Mouse (Mus musculus) adrenal gland, postnatal 10 days (tissue): Measurements from ENCODE around the gene Psd4. TPM values are rescaled to one million over a fixed set of nuclear protein-coding genes. Genes with fewer than 3 reads are reported as not detected.

Source experiments
- DNase-seq: peaks from one replicate; pipeline ENCODE4 v3.0.0; 2021; ENCODE audit warnings: mixed read lengths
- long read RNA-seq, 2 experiments: library from polyadenylated mRNA; stranded (forward); transcript quantifications; one replicate each; pipeline ENCODE4 v2.0.0; 2021
- total RNA-seq, 2 experiments: library from RNA; stranded (reverse); gene quantifications; 2 replicates each; pipeline ENCODE4 v1.2.3; 2021

Psd4 gene
- 1 to 10 TPM; 4.2 to 6.7 TPM for total RNA-seq
- long read RNA-seq, experiment 1, partial matches to known transcripts, result 0 of 4 reads
- long read RNA-seq, experiment 1, other reads (novel, unspliced or antisense), result 3 of 4 reads
- long read RNA-seq, experiment 2, result 0 reads

- peak; percentile 83 for DNase-seq
These were observed at the start of gene Psd4 for GRCm38 (mm10) chr2:24367030-24367894. Gene Psd4, plus strand, starts transcription at chr2:24367580.

GRCm38 (mm10) chr2:24317919-24318598 is 49.3 kb upstream of the Psd4 start:
- DNase-seq, result no peak

DNA sequence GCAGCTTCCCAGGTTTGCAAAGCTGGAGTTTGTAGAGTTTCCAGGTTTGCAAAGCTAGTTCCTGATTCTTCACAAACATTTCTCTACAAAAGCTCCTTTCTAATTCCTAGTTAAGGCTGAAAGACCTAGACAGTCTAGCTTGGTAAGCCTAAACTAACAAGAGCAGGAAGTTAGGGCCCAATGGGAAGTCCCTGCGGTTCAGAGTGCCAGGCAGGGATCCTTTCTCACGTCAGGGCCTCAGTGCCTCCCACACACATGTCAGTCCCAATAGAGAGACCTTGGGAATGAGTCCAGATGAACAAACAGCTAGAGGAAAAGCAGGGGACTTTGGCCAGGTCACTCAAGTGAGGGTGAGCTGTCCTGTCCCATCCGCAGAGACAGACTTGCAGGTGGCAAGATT is 32.0 kb upstream of the Psd4 start:
- peak; percentile 48 for DNase-seq

- no peak for DNase-seq
These were observed 30.8 kb upstream of the Psd4 start, which contains the start of gene Il1rn for GRCm38 (mm10) chr2:24336545-24336944. Gene Il1rn, plus strand, starts transcription at chr2:24336853.

DNA sequence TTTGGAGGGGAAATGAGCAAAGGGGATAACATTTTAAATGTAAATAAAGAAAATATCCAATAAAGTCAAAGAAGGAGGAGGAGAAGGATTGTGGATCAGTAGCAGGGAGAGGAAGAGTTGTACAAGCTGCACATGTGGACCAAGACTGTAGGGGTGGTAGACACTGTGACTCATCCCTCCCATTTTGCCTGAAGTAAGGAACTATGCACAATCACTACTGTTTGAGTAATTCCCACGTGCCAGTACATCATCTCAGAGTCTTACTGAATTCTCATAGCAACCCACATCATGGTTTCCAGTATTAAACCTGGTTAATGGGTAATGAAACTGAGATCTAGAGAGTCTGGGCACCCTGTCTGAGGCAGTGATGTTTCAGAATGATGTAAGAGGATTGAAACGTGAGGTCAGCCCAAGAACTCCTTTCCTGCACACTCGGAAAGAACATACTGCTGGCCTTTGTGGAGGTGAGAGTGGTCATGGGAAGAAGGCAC is 25.9 kb upstream of the Psd4 start:
- no peak for DNase-seq

GRCm38 (mm10) chr2:24344619-24345018 is 22.8 kb upstream of the Psd4 start:
- DNase-seq, result peak; percentile 17

GRCm38 (mm10) chr2:24345056-24345455 is 22.3 kb upstream of the Psd4 start:
- DNase-seq, result peak; percentile 8

- no peak for DNase-seq
These were observed 19.5 kb upstream of the Psd4 start for GRCm38 (mm10) chr2:24347926-24348325.

DNA sequence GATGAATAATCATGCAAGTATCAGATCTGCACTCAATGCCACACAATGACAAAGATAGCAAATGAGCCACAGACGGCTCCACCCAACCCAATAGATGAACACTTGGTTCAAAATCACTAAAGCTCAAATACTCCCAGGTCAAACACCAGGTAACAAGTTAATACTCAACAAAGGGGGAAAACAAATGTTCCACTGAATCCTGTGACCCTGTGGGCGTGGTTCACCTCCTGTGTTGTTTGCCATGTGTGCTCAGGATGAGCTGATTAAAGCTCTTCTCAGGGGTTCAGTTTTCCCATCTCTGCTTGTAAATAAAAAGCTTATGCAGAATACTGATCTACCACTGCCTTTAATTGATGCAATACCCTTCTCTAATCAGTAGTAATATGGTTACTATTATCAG is 16.2 kb upstream of the Psd4 start:
- DNase-seq, result no peak

DNA sequence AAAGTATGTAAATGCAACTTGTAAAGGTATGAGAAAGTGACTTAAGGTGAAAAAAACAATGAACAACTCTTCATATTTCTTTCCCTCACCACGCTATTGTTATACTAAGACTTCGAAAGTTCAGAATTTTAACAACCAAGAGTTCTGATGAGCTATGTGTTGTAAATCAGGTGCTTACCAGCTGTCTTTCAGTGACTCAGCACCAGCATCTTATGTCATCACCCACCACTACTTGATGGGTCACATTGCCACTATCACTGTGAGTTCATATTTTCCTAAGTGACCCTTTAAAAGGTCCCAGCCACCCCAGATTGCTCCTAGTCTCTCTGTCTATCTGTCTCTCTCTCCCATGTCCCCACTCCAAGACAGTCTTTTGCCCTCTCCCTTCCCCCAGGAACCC is 14.3 kb upstream of the Psd4 start:
- no peak for DNase-seq

GRCm38 (mm10) chr2:24357642-24358041 is 9.7 kb upstream of the Psd4 start:
- peak; percentile 36 for DNase-seq

DNA sequence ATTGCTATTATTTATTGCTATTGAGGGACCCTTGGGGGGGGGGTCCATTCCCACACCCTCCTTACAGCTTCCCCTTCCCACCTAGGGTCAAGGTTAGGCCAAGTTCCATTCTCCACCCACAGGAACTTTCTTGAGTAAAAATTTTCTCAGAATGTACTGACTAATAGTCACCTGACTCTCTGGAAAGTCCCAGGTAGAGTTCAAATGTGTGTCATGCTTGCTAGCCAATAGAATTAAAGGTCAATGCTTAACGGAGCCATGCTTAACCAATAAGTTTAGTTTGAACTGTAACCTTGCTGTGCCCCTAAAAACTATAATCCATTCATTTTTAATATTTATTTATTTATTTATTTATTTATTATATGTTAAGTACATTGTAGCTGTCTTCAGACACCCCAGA is 8.0 kb upstream of the Psd4 start:
- no peak for DNase-seq

- DNase-seq, result no peak
These were observed 3.6 kb upstream of the Psd4 start for GRCm38 (mm10) chr2:24363818-24364217.

- DNase-seq, result no peak
These were observed 985 bp upstream of the Psd4 start for GRCm38 (mm10) chr2:24366214-24366975.

- no peak for DNase-seq
These were observed 498 bp downstream of the Psd4 start for GRCm38 (mm10) chr2:24367895-24368261.

GRCm38 (mm10) chr2:24378747-24379450 is 11.5 kb downstream of the Psd4 start:
- no peak for DNase-seq

DNA sequence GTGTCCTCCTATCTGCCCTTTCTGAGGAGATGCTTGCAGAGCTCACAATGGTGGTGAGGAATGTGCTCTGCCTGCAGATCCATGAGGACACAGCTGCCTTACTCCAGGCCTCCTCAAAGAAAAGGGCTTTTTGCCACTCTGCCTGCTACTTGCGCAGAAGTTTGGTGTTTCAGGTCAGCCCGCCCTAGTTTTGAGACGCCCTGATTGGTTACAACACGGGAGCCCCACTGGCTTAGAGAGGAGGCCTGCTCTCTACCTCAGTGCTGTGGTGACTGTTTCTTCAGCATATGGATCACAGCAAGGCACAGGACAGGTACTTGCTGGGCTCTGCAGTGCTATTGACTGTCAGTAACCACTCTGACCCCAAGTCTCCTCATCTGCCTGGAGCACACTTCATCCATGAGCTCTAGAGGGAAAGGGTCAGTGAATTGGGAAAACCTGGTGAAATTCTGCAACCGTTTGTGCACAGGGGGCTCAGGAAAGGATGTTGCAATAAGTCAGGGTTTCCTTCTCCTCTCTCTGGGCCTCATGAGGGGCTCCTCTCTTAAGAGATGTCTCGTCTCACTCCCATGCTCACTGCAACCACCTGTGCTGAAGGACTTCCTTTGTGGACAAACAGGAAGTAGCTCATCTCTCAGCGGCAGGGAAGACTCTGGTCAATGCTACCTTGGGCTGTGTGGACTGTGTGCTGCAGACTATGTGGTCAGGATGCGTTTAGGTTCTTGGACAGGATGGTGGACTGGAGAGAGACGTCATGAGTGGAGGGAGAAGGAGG is 15.3 kb downstream of the Psd4 start:
- no peak for DNase-seq

GRCm38 (mm10) chr2:24383636-24384035 is 16.3 kb downstream of the Psd4 start:
- no peak for DNase-seq

DNA sequence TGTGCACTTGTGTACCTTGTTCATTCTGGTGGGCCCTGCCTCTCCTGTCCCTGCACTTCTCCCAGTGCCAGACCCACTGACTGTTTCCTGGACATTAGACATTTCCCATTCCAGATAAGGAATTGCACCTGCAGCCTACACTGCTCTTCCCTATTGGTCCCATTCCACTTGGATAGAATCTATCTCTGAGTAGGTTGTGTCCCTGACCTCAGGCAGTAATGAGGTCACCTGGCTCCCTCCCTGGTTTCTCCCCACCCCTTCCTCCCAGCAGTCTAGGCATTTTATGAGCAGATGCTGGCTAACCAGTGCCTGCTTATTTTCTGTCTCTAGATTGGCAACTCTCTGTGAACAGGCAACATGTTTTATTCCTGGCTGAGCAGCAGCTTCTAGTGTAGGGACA is 17.0 kb downstream of the Psd4 start:
- no peak for DNase-seq

- no peak for DNase-seq
These were observed 18.0 kb downstream of the Psd4 start for GRCm38 (mm10) chr2:24385111-24385961.
